ENCODE assay signal across 10 mouse cellular contexts in the genomic region with DNA sequence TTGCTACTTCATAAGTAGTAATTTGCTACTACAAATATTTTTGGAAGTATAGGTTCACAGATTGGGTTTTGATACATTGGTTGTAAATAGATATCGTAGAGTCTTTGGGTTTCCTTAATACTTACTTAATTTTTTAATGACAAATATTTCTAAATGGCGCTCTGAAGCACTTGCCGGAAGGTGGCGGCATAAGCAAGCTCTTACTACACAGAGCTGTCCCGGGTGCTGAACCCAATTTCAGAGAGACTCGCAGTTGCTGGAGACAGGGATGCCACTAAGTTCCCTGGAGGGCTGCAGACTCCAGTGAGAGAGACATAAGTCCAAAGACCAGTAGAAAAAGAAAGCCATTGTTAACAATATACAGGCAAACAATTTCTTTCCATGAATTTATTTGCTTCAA. TPM values are rescaled to one million over a fixed set of nuclear protein-coding genes. Genes with fewer than 3 reads are reported as not detected.
DNase-seq lines count a peak whose midpoint lies in the region; ATAC-seq and TF ChIP-seq lines count a peak whose summit lies in the region.
"Had no signal": no experiment of that assay in that cellular context is flagged by ENCODE, and none has a peak within 500 bp of the region (broad histone marks: within the 10 kb centered on the region; RNA-seq: fewer than 3 reads in every experiment).

No protein-coding gene starts in this region.

- WGBS in kidney, postnatal 0 days, result 4% methylated on average over 6 of the region's 6 CpGs
- 3% methylated on average over 6 of the region's 6 CpGs for WGBS in liver, postnatal 0 days (ENCODE audit: insufficient replicate concordance)

- no peak overlapping the region for H3K4me2 ChIP-seq in kidney, postnatal 0 days (ENCODE audit: low read length)
- no peak overlapping the region for H3K4me2 ChIP-seq in liver, postnatal 0 days (ENCODE audit: low read depth, low read length)

- no peak overlapping the region for H3K27ac ChIP-seq in kidney, postnatal 0 days
- H3K27ac ChIP-seq in liver, postnatal 0 days (ENCODE audit: low read depth), result no peak overlapping the region

- peaks cover 21% of the 10 kb centered on the region for H3K27me3 ChIP-seq in kidney, postnatal 0 days (ENCODE audit: insufficient read depth, low read length)
- peaks cover 29% of the 10 kb centered on the region for H3K27me3 ChIP-seq in liver, postnatal 0 days (ENCODE audit: insufficient read depth, low read length)

- H3K9ac ChIP-seq in kidney, postnatal 0 days (ENCODE audit: low read depth, low read length), result no peak overlapping the region
- H3K9ac ChIP-seq in liver, postnatal 0 days (replicated peaks), result no peak overlapping the region

- TF ChIP-seq EP300 in liver, postnatal 0 days (IDR thresholded peaks at IDR 0.05; ENCODE audit: low read depth), result no peak

- peak; percentile 43 for DNase-seq in ovary, postnatal 14 days (ENCODE audit: low spot score)
- DNase-seq in ovary, adult 18-20 months (ENCODE audit: low spot score), result no peak
- peak; percentile 76 for DNase-seq in adrenal gland, postnatal 14 days
- DNase-seq in embryo, embryonic 11.5 days (ENCODE audit: low read depth, low spot score), result peak; percentile 43
- peak; percentile 85 for DNase-seq in kidney, postnatal 0 days (ENCODE audit: low spot score)
- peak; percentile 54 for DNase-seq in liver, postnatal 0 days
- peak; percentile 11 for DNase-seq in retina, adult 2 months (ENCODE audit: low read depth, low spot score)
- DNase-seq in MN1 (ENCODE audit: low spot score), result no peak

- no peak for ATAC-seq in kidney, postnatal 0 days (replicated peaks; ENCODE audit: low FRiP score, low read depth)
- ATAC-seq in liver, postnatal 0 days, result no peak

- no peak overlapping the region for H3K4me3 ChIP-seq in kidney, postnatal 0 days (replicated peaks; ENCODE audit: low read depth, low read length)
- H3K4me3 ChIP-seq in liver, postnatal 0 days (ENCODE audit: low read depth, low read length), result no peak overlapping the region

- peak; percentile 80 for TF ChIP-seq CTCF in kidney, postnatal 0 days (IDR thresholded peaks at IDR 0.05; ENCODE audit: low read depth)
- peak; percentile 63 for TF ChIP-seq CTCF in liver, postnatal 0 days (IDR thresholded peaks at IDR 0.05; ENCODE audit: low read depth)

- H3K4me1 ChIP-seq in kidney, postnatal 0 days (replicated peaks; ENCODE audit: insufficient read depth, low read length), result no peaks in the 10 kb centered on the region
- no peaks in the 10 kb centered on the region for H3K4me1 ChIP-seq in liver, postnatal 0 days (ENCODE audit: insufficient read depth)

- no peaks in the 10 kb centered on the region for H3K9me3 ChIP-seq in kidney, postnatal 0 days (replicated peaks; ENCODE audit: low read length)
- no peaks in the 10 kb centered on the region for H3K9me3 ChIP-seq in liver, postnatal 0 days (ENCODE audit: low read length)

- no peaks in the 10 kb centered on the region for H3K36me3 ChIP-seq in kidney, postnatal 0 days (ENCODE audit: insufficient read depth, low read length)
- H3K36me3 ChIP-seq in liver, postnatal 0 days (replicated peaks; ENCODE audit: insufficient read depth, low read length), result no peaks in the 10 kb centered on the region

RNA-seq across cellular contexts. Expression of a gene that starts 0.9 kb away (rescaled TPM):
- not detected in 2 replicates for total RNA-seq in adrenal gland, postnatal 14 days (2021)
- not detected in 2 replicates for polyA plus RNA-seq in kidney, postnatal 0 days (2015; fragmentation: Nextera tagmentation; extraction: Ambion mirVana)
- not detected in 2 replicates for polyA plus RNA-seq in liver, postnatal 0 days (2015; fragmentation: Nextera tagmentation; extraction: Ambion mirVana)
- polyA plus RNA-seq: heart, embryonic 16.5 days; stomach, embryonic 14.5 days had no signal

Comparison
In these comparisons a context has a peak if more than half of its experiments do, and no peak if none do; other contexts are left out.
1. DNase-seq: peak in ovary, postnatal 14 days (single experiment), adrenal gland, postnatal 14 days (single experiment), embryo, embryonic 11.5 days (single experiment), kidney, postnatal 0 days (single experiment), liver, postnatal 0 days (single experiment) and retina, adult 2 months (single experiment); none in ovary, adult 18-20 months (single experiment) and MN1 (single experiment).